Mouse (Mus musculus): ENCODE results near the gene Dnmbp. TPM values are rescaled to one million over a fixed set of nuclear protein-coding genes. Genes with fewer than 3 reads are reported as not detected.
A peak's percentile ranks its signal among the peaks of the same experiment; 100 is the strongest.

Dnmbp gene
- polyA plus RNA-seq, 2 experiments: 1.3 to 2.2 TPM

- no peak overlapping the region for H3K9ac ChIP-seq (replicated peaks)
- H3K27ac ChIP-seq: no peak overlapping the region
- DNase-seq (ENCODE audit: low read depth in 3 of 3, low spot score in 3 of 3) (no peak), ATAC-seq (ENCODE audit: insufficient read depth) (no peak)
- WGBS (ENCODE audit: insufficient replicate concordance): 2% methylated on average over 41 of the region's 41 CpGs
- H3K27me3 ChIP-seq (ENCODE audit: control insufficient read depth, insufficient read depth, low read length): peaks cover 10% of the 10 kb centered on the region
- no peaks in the 10 kb centered on the region for H3K9me3 ChIP-seq (ENCODE audit: control insufficient read depth, low read length)
- TF ChIP-seq CTCF (IDR thresholded peaks at IDR 0.05; ENCODE audit: low read depth) (no peak), EP300 (IDR thresholded peaks at IDR 0.05; ENCODE audit: low read depth) (no peak)
- H3K4me2 ChIP-seq (ENCODE audit: low read depth): peak overlapping the region; percentile 60
- no peaks in the 10 kb centered on the region for H3K36me3 ChIP-seq (replicated peaks; ENCODE audit: control insufficient read depth, insufficient read depth, low read depth)
- peaks cover 0 to 3% of the 10 kb centered on the region in 2 experiments; a peak in 1 of 4 replicates for H3K4me1 ChIP-seq (replicated peaks; ENCODE audit: control insufficient read depth in 2 of 2, insufficient read depth in 2 of 2, low read length in 1 of 2)
- H3K4me3 ChIP-seq (ENCODE audit: insufficient read depth in 1 of 2, low read depth in 2 of 2, low read length in 2 of 2): peak overlapping the region; percentile 49 to 50
Observed at GRCm38 (mm10) chr19:43879401-43880212, 60.4 kb downstream of the Dnmbp start.

GRCm38 (mm10) chr19:43878111-43879092 is 61.6 kb downstream of the Dnmbp start:
- Histone ChIP-seq H3K27me3 (ENCODE audit: control insufficient read depth, insufficient read depth, low read length) (peaks cover 10% of the 10 kb centered on the region), H3K36me3 (replicated peaks; ENCODE audit: control insufficient read depth, insufficient read depth, low read depth) (no peaks in the 10 kb centered on the region), H3K9ac (replicated peaks) (no peak overlapping the region), H3K9me3 (ENCODE audit: control insufficient read depth, low read length) (no peaks in the 10 kb centered on the region), H3K4me2 (ENCODE audit: low read depth) (peak overlapping the region; percentile 60; the same call in 1 of the 2 replicates), H3K27ac (no peak overlapping the region), H3K4me3 (ENCODE audit: insufficient read depth in 1 of 2, low read depth in 2 of 2, low read length in 2 of 2) (peak overlapping the region; percentile 49 to 50; a peak in 2 of 4 replicates), H3K4me1 (replicated peaks; ENCODE audit: control insufficient read depth in 2 of 2, insufficient read depth in 2 of 2, low read length in 1 of 2) (no peaks in the 10 kb centered on the region)
- WGBS (ENCODE audit: insufficient replicate concordance): 35% methylated on average over 17 of the region's 17 CpGs
- TF ChIP-seq EP300 (IDR thresholded peaks at IDR 0.05; ENCODE audit: low read depth): no peak
- TF ChIP-seq CTCF (IDR thresholded peaks at IDR 0.05; ENCODE audit: low read depth): no peak
- DNase-seq (ENCODE audit: low read depth in 3 of 3, low spot score in 3 of 3) (no peak), ATAC-seq (ENCODE audit: insufficient read depth) (no peak)

- Histone ChIP-seq H3K36me3 (replicated peaks; ENCODE audit: control insufficient read depth, insufficient read depth, low read depth) (no peaks in the 10 kb centered on the region), H3K9me3 (ENCODE audit: control insufficient read depth, low read length) (no peaks in the 10 kb centered on the region), H3K27me3 (ENCODE audit: control insufficient read depth, insufficient read depth, low read length) (peaks cover 10% of the 10 kb centered on the region), H3K4me3 (ENCODE audit: insufficient read depth in 1 of 2, low read depth in 2 of 2, low read length in 2 of 2) (no peak overlapping the region), H3K4me1 (replicated peaks; ENCODE audit: control insufficient read depth in 2 of 2, insufficient read depth in 2 of 2, low read length in 1 of 2) (no peaks in the 10 kb centered on the region), H3K9ac (replicated peaks) (no peak overlapping the region), H3K4me2 (ENCODE audit: low read depth) (no peak overlapping the region), H3K27ac (no peak overlapping the region)
- no peak for ATAC-seq (ENCODE audit: insufficient read depth)
- no peak for DNase-seq (ENCODE audit: low read depth in 3 of 3, low spot score in 3 of 3)
- no peak for TF ChIP-seq EP300 (IDR thresholded peaks at IDR 0.05; ENCODE audit: low read depth)
- TF ChIP-seq CTCF (IDR thresholded peaks at IDR 0.05; ENCODE audit: low read depth): no peak
- WGBS (ENCODE audit: insufficient replicate concordance): 74% methylated on average over 8 of the region's 8 CpGs
Observed at GRCm38 (mm10) chr19:43877364-43877763, 62.6 kb downstream of the Dnmbp start.

- TF ChIP-seq EP300 (IDR thresholded peaks at IDR 0.05; ENCODE audit: low read depth) (no peak), CTCF (IDR thresholded peaks at IDR 0.05; ENCODE audit: low read depth) (no peak)
- no peak overlapping the region for H3K4me3 ChIP-seq (ENCODE audit: insufficient read depth in 1 of 2, low read depth in 2 of 2, low read length in 2 of 2)
- 50% methylated on average over 2 of the region's 2 CpGs for WGBS (ENCODE audit: insufficient replicate concordance)
- H3K9ac ChIP-seq (replicated peaks): no peak overlapping the region
- no peak overlapping the region for H3K27ac ChIP-seq
- ATAC-seq (ENCODE audit: insufficient read depth) (no peak), DNase-seq (ENCODE audit: low read depth in 3 of 3, low spot score in 3 of 3) (no peak)
- peaks cover 10% of the 10 kb centered on the region for H3K27me3 ChIP-seq (ENCODE audit: control insufficient read depth, insufficient read depth, low read length)
- no peak overlapping the region for H3K4me2 ChIP-seq (ENCODE audit: low read depth)
- no peaks in the 10 kb centered on the region for H3K9me3 ChIP-seq (ENCODE audit: control insufficient read depth, low read length)
- no peaks in the 10 kb centered on the region for H3K36me3 ChIP-seq (replicated peaks; ENCODE audit: control insufficient read depth, insufficient read depth, low read depth)
- H3K4me1 ChIP-seq (replicated peaks; ENCODE audit: control insufficient read depth in 2 of 2, insufficient read depth in 2 of 2, low read length in 1 of 2): no peaks in the 10 kb centered on the region
Observed at GRCm38 (mm10) chr19:43875996-43876395, 64.0 kb downstream of the Dnmbp start.

GRCm38 (mm10) chr19:43874351-43874750 is 65.6 kb downstream of the Dnmbp start:
- no peaks in the 10 kb centered on the region for H3K36me3 ChIP-seq (replicated peaks; ENCODE audit: control insufficient read depth, insufficient read depth, low read depth)
- peaks cover 5% of the 10 kb centered on the region for H3K27me3 ChIP-seq (ENCODE audit: control insufficient read depth, insufficient read depth, low read length)
- no peak for DNase-seq (ENCODE audit: low read depth in 3 of 3, low spot score in 3 of 3)
- TF ChIP-seq CTCF (IDR thresholded peaks at IDR 0.05; ENCODE audit: low read depth) (no peak), EP300 (IDR thresholded peaks at IDR 0.05; ENCODE audit: low read depth) (no peak)
- no peaks in the 10 kb centered on the region for H3K4me1 ChIP-seq (replicated peaks; ENCODE audit: control insufficient read depth in 2 of 2, insufficient read depth in 2 of 2, low read length in 1 of 2)
- H3K9ac ChIP-seq (replicated peaks): no peak overlapping the region
- no peak overlapping the region for H3K4me2 ChIP-seq (ENCODE audit: low read depth)
- H3K4me3 ChIP-seq (ENCODE audit: insufficient read depth in 1 of 2, low read depth in 2 of 2, low read length in 2 of 2): no peak overlapping the region
- no peaks in the 10 kb centered on the region for H3K9me3 ChIP-seq (ENCODE audit: control insufficient read depth, low read length)
- 81% methylated on average over 11 of the region's 11 CpGs for WGBS (ENCODE audit: insufficient replicate concordance)
- ATAC-seq (ENCODE audit: insufficient read depth): no peak
- H3K27ac ChIP-seq: no peak overlapping the region

Measured in liver, embryonic 14.5 days (tissue).